Mouse (Mus musculus) telencephalon, adult 2 months (tissue): ENCODE results near the gene Cnot3.
A peak's percentile ranks its signal among the peaks of the same experiment; 100 is the strongest.
"Not testable (repeated sequence)": the region's sequence is repeated elsewhere in the genome, so short reads cannot be mapped to it uniquely, and the experiment has no call there.

Experiments used
- DNase-seq: peaks from one replicate; pipeline ENCODE4 v3.0.0-alpha.2; 2011; ENCODE audit warnings: low read depth, low spot score

The Cnot3 gene

DNA sequence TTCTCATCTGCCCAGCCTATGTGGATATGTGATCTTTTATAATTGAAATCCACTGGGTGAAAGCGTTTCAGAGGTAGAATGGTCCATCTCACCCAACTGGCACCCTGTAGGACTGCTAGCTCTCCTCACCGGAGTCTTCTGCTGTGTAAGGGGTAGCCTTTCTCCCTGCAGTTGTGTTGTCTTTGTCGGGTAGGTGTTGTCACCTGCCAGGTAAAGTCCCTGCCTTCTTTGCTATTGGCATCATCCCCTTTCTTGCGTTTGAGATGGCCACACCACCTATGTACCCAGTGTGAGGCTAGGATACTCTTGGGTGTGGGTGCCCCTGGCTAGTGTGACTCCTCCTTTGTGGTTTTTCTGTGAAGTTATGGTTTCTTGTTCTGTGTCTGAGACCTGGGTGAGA lies 1.6 kb downstream of the Cnot3 start:
- no peak for DNase-seq

DNA sequence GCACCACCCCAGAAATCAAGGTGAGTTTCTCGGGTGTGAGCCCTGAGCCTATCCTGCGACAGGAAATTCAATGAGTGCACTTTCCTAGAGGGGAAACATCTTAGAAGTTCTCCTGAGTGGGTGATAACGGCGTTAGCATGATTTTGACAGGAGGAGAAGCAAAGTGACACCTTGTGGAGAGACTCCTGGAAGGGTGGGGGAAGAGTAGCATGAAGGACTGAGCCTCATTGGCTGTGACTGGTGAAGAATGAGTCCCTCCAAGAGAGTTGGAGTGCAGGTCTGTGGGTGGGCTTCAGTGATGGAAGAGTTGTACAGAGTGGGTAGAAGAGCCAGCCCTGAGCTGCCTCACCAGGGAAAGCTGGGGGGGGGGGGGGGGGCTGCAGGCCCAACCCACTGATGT lies 11.9 kb downstream of the Cnot3 start:
- DNase-seq = no peak

DNA sequence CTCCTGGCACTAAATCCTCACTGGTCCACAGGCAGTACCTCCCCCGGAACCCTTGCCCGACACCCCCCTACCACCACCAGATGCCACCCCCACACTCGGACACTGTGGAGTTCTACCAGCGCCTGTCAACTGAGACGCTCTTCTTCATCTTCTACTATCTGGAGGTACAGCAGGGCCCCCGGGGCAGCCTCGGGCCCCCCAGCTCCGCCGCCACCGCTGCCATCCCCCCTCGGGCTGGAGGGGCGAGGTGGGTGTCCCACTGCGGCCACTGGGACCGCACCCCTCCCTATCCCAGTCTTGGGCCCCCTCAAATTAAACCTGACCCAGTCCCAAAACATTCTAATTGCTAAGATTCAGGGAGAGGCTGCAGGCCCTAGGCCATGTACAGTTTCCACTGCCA lies 13.5 kb downstream of the Cnot3 start:
- DNase-seq = no peak

DNA sequence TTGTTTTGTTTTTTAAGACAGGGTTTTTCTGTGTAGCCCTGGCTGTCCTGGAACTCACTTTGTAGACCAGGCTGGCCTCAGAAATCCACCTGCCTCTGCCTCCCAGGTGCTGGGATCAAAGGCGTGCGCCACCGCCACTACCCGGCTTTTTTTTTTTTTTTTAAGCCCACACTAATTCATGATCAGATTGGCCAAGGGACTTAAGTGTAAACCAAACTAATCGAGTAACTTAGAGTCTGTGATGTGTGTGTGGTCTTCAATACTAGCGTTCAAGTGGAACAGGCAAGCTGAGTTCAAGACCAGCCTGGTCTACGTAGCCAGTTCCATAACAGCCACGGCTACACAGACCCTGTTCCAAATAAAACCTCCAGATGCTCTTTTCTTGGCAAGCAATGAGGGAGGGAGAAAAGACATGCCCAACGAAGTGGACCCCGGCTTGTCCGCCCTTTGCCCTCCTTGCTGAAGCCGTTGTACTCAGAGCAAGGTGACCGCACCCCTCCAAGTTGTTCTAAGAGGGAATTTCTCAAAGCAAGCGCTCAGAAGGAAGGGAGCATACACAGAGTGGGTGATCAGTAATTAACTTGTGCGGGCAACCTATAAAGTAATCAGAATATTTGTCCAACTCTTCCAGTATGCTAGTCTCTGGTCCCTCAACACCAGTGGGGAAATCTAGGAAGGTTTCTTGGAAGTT lies 19.6 kb downstream of the Cnot3 start:
- no peak for DNase-seq

DNA sequence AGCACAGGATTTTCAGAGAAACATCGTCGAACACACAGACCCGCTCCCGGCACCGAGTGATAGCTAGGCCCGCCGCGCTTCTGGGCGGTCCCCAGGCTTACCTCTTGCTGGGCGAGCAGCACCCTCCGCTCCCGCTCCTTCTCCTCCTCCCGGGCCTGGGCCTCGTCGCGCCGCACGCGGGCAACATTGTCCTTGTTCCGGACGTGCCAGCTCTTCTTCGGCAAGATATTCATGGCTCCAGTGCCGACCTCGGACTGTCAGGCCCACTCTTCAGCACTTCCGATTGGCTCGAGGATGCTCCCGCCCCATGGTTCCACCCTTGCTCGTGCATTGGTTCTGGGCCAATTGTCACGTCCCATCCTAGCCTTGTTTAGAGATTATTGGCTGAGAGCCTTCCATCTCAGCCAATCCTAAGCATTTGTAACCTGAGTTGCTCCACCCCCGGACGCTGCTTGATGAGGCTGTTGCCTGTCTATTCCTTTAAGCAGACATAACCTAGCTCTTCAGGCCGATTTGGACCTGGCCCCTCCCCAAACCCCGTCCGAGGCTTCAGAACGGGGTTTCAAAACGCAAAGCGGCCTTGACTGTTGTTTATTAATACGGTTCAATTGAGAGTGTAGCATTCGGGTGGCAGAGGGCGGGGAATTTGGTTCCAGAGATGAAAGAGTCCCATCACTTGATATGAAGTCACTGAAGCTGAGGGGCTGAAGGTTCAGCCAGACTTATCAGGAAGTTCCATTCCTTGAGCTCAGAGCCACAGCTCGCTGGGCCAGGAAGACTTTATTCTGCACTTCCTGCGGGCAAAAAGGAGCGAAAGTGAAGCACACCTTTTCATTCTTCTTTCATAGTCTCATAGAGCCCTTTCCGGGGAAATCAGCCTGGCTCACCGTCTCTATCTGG lies 20.4 kb downstream of the Cnot3 start, which contains the start of gene Leng1:
TSS of gene Leng1 (minus strand) at position 626 of the 900 bp plus-strand sequence.
- DNase-seq = peak; percentile 99

DNA sequence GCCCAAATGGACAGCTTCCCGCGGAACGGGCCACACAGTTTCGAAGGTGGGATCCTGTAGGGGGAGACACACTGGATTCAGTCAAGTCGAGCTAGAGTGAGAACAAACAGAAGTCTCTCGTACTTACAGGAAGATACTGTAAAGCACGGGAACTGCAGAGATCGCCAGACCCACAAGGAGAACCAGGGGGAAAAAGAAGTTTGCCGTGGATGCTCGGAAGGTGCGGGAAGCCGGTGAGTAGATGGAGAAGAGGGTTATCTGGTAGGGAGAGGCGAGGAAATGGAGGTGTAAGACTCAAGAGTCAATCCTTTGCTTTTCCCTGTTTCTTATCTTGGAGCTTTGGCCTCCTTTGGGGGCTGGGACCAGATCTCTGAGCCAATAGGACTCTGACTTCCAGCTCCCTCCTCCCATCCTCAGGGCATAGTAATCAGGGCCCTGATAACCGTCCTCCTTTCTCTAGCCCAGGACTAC lies 21.9 kb downstream of the Cnot3 start:
- DNase-seq = no peak

DNA sequence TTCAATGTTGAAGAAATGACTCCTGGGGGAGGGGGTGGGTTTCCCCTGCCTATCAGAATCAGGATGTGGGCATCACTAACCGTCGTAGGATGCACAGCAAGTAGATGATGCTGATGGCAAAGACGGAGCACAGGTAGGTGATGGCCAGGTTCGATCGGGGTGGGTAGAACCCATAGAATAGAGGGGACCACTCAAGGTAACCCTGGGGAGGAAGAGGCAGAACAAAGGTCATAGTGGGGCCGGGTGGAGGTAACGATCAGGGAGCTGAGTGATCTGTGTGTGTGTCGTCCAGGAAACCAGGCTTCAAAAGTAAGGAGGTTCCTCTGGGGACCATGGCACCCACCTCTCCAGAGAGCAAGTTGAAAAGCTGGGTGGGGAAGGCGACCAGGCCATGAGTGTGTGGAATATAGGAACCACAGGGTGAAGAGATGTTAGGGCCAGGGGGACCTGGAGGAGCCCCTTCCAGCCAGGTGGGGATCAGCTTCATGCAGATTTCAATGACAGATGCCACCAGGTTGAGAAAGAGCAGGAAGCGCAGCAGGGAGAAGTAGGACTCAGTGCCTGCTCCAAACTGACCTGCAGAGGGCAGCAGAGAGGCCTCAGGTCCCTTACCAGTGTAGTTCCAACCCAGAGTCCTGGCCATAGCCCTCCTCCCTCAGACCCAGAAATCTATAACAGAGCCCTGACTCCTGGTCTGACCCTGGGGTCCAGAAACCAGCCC lies 29.6 kb downstream of the Cnot3 start:
- peak; percentile 40 for DNase-seq

DNA sequence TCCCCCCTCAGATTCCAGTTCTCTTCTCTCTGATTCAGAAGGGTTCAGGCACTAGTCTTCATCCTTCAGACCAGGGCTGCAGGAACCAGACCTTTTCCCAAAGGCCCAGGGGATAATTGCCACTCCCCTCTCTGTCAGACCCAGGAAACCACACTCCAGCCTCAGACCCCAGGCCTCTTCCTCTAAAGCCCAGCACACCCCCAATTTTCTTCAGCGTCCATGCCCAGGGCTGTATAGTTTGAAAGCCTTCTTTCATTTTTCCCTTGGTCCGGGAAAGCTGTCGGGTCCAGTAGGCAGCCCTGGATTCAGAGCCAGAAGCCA lies 30.1 kb downstream of the Cnot3 start:
- no peak for DNase-seq

DNA sequence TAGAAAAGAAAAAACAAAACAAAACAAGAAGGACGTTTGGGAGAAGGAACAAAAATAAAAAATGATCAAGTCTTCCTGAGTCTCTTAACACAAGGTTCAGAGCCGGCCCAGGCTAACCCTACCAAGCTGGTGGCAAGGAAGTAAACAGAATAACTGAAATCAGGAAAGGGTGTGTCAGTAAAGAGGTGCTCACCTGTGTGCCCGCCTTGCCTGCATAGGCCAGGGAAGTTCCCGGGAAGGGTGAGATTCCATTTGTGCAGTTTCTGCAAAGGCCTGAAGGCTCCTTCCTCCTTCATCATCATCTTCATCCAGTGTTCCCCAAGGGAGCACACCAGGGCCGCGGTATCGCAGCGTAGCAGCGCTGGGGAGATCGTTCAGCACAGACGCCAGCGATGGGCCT lies 31.3 kb downstream of the Cnot3 start:
- no peak for DNase-seq

DNA sequence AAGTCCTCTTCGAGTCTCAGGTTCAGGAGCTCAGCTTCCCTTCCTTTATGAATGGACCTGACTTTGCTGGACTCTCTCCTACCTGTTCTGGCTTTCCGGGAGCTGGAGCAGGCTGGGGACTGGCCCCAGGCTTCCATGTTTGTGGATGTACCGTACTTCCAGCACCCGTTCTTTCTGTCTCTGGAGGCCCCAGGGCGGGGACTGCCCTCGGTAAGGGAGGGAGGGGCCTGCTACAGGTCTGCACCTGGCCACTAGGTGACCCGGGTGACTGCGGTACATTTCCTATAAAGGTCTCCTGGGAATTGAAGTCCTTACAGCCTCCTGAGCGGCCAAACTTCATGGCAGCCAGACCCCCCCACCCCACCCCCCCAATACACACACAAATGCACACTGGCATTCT lies 32.3 kb downstream of the Cnot3 start, which contains the start of gene Tmc4:
TSS of gene Tmc4 (minus strand) at position 212 of the 400 bp plus-strand sequence.
- DNase-seq = no peak

DNA sequence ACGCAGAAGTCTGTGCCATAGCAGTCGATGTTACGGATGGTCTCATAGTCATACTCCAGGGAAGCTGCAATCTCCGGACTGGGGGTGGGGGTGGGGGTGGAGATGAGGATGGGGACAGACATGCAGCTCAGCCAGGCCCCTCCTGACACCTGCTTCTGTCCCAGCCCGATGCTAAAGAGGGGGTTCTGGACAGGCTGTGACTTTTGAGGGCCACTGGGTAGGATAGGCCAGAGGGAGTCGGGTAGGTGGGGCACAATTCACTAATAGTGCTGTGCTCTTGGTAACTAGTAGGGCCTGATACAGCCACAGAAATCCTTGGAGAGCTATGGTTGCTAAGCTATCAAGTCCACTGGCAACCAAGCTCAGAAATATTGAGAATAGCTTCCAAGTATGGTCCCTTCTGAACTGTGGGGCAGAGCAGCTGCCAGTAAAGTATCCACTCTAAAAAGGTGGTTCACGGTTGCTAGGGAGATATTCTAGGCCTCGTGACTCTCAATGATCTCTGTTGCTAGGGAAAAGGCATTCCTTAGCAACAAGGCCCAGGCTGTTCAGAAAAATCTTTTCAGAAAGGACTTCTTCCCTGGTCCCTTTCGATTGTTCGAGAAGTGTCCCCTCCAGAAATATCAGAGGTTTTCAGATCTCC lies 39.0 kb downstream of the Cnot3 start:
- DNase-seq = peak; percentile 39

DNA sequence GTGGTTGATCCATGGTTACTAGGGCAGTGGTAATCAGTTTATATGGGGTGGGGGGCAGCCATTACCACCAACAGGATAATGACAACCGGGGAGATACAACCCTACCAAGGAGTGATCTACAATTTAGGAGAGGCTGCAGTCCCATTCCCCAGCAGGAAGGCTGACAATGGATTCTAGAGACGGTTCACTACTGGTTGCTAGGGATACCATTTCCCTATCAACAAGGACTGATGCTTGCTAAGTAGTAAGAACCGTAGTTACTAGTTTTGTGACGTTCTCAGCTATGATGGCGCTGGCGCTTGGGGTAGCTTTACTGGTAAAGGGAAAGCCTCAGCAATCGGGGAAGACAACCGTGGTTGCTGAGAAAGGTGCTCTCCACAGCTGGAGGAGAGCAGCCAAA lies 39.6 kb downstream of the Cnot3 start:
- no peak for DNase-seq

DNA sequence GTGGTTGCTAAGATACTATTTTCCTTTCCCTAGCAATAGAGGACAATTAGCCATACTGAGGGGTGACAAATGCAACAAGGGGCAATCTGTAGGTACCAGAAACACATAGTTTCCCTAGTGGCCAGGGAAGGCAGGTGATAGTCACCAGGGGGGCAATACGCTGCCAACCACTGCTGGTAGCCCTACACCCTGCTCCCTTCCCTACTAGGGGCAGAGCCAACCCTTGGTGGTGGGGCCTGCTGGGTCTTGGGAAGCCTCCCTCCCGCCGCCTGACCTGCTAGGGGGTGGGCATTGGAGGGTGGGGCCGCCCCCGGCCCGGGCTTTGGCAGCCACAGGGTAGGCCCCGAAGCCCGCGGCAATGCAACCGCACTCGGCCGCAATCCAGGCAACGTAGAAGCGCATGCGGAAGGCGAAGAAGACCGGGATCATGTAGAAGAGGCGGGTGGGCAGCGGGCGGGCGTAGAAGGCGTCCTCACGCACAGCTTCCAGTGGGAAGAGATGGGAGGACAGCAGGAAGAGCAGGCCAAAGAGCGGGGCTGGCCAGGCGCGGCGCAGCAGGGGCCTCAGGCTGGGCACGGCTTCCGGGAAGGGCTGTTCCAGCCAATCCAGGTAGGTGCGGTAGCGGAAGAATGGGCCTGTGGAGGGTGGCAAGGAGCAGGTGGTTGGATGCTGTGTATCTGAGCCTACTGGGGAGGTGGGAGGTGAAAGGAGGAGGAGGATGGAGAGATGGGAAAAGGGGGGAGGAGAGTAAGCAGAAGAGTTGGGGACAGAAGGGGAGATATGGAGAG lies 40.5 kb downstream of the Cnot3 start:
- DNase-seq = no peak

DNA sequence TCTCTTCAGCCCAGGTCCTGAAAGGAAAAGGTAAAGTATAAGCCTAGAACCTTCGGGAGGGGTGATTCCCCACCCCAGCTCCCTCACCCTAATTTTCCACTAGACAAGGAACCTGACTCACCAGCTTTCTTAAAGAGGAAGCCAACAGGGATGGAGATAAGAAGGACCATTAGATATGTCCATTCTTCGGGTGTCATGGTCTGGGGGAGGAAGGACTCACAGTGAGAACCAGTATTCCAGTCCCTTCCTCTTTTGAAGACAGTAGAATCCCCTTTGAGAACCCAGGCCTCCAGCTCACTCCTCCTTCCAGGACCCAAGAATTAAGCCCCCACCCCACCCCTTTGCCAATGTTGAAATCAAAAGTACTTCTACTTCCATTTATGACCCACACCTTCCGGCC lies 46.9 kb downstream of the Cnot3 start:
- no peak for DNase-seq

DNA sequence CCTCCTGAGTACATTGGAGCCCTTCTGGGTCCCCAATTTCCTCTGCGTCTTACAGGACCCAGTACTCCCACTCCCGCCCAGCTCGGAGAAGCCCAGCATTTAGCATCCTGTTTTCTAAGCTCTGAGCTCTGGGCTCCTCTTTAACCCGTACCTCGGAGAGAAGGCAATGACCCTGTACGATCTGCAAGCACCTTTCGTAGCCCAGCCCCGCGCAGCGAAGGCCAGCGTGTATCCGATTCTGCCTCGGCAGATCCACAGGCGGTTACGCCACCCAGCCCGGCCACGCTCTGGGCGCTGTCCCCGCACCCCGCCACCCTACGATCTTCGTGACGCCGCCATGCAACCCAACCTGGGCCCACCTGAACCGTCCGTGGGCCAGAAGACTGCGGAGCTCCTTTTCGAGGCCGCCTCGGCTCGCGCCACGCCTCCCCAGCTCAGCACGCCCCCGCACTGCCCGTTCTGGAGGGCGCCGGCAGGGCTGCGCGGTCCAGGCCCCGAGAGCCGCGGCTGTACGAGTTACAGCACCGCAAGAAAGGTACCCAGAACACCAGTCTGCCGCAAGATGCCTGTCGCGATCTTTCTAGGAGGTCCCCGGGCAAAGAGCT lies 47.4 kb downstream of the Cnot3 start, which contains the start of gene Tsen34:
TSS of gene Tsen34 (plus strand) at position 482 of the 605 bp plus-strand sequence.
- no peak for DNase-seq

DNA sequence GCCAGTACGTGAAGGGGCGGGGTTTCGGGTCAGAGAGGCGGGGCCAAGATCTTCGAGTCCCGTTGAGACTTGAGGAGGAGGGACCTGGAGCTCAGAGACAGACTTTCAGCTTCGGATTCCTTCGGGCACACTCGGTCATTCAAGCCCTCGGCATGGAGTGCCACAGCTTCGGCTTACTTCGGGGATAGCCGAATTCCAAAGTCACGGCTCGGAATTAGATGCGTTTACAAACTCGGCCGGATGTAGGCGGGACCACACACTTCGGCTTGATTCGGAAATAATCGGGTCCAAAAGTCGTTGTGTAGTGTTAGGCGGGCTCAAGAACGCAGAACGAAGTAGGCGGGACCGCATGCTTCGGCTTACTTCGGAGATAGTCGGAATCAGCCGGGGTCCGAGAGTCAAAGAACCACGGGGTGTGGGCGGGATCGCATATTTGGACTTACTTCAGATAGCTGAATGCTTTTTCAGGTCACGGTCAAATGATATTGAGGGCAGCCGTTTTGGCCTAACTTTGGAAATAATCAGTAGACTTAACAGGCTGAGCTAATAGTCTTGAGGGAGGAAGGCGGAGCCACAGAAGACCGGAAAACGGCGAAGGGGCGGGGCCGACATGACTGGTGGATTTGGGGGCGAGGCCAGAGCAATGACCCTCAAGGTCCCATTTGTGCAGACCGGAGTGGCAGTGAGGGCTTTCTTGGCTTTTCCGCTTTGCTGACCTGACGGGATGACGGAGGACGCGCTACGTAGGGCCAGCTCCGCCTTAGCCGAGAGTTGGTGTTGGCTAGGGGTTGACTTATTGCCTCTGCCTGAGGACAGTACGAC lies 48.1 kb downstream of the Cnot3 start, which contains the start of gene Mboat7:
TSS of gene Mboat7 (minus strand) at position 537 of the 822 bp plus-strand sequence.
- DNase-seq = peak; percentile 99

DNA sequence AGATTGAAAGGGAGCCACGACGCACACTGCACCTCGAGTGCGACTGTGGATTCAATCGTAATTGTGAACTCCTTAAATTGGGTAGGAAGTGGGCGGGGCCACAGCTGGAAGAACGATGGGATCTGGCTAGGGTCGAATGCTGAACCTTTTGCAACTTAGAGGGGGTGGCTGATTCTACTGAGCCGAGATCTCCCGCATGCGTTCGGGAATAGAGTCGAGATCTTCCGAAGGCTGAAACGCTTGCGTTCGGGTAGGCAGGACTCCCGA lies 48.7 kb downstream of the Cnot3 start:
- no peak for DNase-seq

DNA sequence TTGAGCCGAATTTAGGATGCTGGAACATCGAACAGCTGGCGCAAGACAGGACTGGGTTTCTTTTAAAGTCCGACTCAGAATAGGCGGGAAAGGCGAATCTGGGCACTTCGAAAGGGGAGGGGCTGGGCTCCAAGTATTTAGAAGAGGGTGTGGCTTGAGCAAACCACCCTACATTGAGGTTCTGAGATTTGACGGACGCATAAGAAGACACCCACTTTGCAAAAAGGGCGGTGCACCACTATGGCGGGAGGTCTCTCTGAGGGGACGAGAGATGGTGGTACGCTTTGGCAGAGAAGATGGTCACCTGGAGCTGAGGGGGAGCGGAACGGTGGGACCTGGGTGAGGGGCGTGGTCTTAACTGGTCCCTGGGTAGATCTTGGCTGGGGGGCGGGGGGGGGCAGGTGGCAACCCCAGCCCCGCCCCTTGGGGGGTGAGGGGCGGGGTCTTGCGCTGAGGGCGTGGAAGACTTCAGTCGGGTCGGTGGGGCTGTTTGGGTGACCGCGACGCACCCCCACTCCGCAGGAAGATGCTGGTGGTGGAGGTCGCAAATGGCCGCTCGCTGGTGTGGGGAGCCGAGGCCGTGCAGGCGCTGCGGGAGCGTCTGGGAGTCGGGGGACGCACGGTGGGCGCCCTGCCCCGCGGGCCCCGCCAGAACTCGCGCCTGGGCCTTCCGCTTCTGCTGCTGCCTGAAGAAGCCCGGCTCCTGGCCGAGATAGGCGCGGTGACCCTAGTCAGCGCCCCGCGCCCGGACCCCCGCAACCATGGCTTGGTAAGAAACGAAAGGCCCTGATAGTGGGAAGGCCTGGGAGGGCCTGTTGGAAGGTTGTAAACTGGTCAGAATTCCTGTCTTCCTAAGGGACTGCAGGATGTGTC lies 49.2 kb downstream of the Cnot3 start:
- peak; percentile 63 for DNase-seq

DNA sequence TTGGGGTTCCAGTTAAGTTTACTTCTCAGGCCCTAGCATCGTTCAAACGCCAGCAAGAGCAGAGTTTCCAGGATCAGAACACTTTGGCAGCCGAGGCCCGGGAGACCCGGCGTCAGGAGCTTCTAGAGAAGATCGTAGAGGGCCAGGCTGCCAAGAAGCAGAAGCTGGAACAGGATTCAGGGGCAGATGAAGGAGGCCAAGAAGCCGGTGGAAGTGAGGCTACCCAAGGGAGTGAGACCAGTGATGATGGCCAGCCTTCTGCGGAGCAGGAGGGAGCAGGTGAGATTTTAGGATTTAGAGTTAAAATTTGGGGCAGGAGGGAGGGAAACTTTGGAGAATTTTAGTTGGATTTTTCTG lies 49.9 kb downstream of the Cnot3 start:
- not testable (repeated sequence) for DNase-seq
